Mouse (Mus musculus) ES-Bruce4 (cell line): ENCODE results near the gene Map2k6. TPM values are rescaled to one million over a fixed set of nuclear protein-coding genes. Genes with fewer than 3 reads are reported as not detected.
"Not testable (repeated sequence)": the region's sequence is repeated elsewhere in the genome, so short reads cannot be mapped to it uniquely, and the experiment has no call there.

Experiments used
- H3K27ac ChIP-seq: 2 replicates; pipeline ENCODE4 v1.5.1; 2012; ENCODE audit warnings: low read length, inconsistent platforms; ENCODE audit not compliant: insufficient read depth
- H3K27me3 ChIP-seq: 2 replicates; pipeline ENCODE4 v1.6.1; 2012; ENCODE audit warnings: mild to moderate bottlenecking, low read length, inconsistent platforms; ENCODE audit not compliant: control insufficient read depth, poor library complexity, insufficient read depth, severe bottlenecking
- H3K36me3 ChIP-seq: 2 replicates; pipeline ENCODE4 v1.6.1; 2012; ENCODE audit warnings: inconsistent platforms, mild to moderate bottlenecking, low read length, moderate library complexity; ENCODE audit not compliant: control insufficient read depth, poor library complexity, insufficient read depth, severe bottlenecking
- H3K4me1 ChIP-seq: one replicate; pipeline ENCODE4 v1.8.1; 2011; ENCODE audit warnings: low read length; ENCODE audit not compliant: control insufficient read depth, insufficient read depth
- H3K4me3 ChIP-seq: 2 replicates; pipeline ENCODE4 v1.5.1; 2011; ENCODE audit warnings: low read depth, mild to moderate bottlenecking, low read length
- H3K9ac ChIP-seq: 2 replicates; pipeline ENCODE4 v1.6.1; 2012; ENCODE audit warnings: low read depth, mild to moderate bottlenecking, inconsistent platforms; ENCODE audit not compliant: poor library complexity, severe bottlenecking
- H3K9me3 ChIP-seq: replicated peaks from 2 replicates; pipeline ENCODE4 v1.6.1; 2012; ENCODE audit warnings: mild to moderate bottlenecking, low read length, inconsistent platforms; ENCODE audit not compliant: control insufficient read depth, poor library complexity, insufficient read depth, severe bottlenecking
- CTCF ChIP-seq: IDR thresholded peaks from one replicate; pipeline ENCODE4 v1.8.1; 2011; ENCODE audit warnings: low read depth, low read length
- EP300 ChIP-seq: IDR thresholded peaks from 2 replicates; pipeline ENCODE4 v1.6.1; 2011; ENCODE audit warnings: low read depth, low read length; ENCODE audit not compliant: insufficient read depth
- POLR2A ChIP-seq: IDR thresholded peaks from one replicate; pipeline ENCODE4 v1.8.1; 2011; ENCODE audit warnings: low read length; ENCODE audit not compliant: insufficient read depth
- polyA plus RNA-seq: library from polyadenylated mRNA; stranded (reverse); fragments of >200 nt; gene quantifications from 2 replicates; pipeline ENCODE4 v1.2.4, GENCODE M21; 2011; ENCODE audit warnings: low read depth; ENCODE audit not compliant: missing spikeins, insufficient read depth, insufficient read length

Map2k6 gene
- 8.8 and 10.1 TPM in 2 replicates for polyA plus RNA-seq

GRCm38 (mm10) chr11:110398553-110399239 is at the start of gene Map2k6:
TSS of gene Map2k6 (plus strand) at chr11:110399122.
- H3K4me1 ChIP-seq, result peaks cover 5% of the 10 kb centered on the region
- no peak within 1 kb of the TSS for H3K9ac ChIP-seq
- peak; percentile 49 for TF ChIP-seq POLR2A
- TF ChIP-seq CTCF, result no peak
- TF ChIP-seq EP300, result no peak
- no peak within 1 kb of the TSS for H3K27ac ChIP-seq
- H3K9me3 ChIP-seq, result no peaks in the 10 kb centered on the region
- H3K36me3 ChIP-seq, result no peaks in the 10 kb centered on the region
- H3K4me3 ChIP-seq, result peak within 1 kb of the TSS; percentile 93
- H3K27me3 ChIP-seq, result no peaks in the 10 kb centered on the region

GRCm38 (mm10) chr11:110354261-110354660 is 44.7 kb upstream of the Map2k6 start:
- Histone ChIP-seq H3K4me1 (no peaks in the 10 kb centered on the region), H3K27ac (no peak overlapping the region), H3K9ac (0 out of 2 replicates have a peak overlapping the region, but pooled peaks have one; percentile 24), H3K36me3 (no peaks in the 10 kb centered on the region), H3K9me3 (no peaks in the 10 kb centered on the region), H3K27me3 (no peaks in the 10 kb centered on the region), H3K4me3 (no peak overlapping the region; the same call in 1 of the 2 replicates)
- no peak for TF ChIP-seq CTCF
- TF ChIP-seq POLR2A, result no peak
- no peak for TF ChIP-seq EP300

- H3K27me3 ChIP-seq, H3K36me3 ChIP-seq, H3K9me3 ChIP-seq, H3K4me1 ChIP-seq, H3K4me3 ChIP-seq, H3K27ac ChIP-seq, H3K9ac ChIP-seq: not testable (repeated sequence)
Measured at GRCm38 (mm10) chr11:110355131-110355530, 43.8 kb upstream of the Map2k6 start.

GRCm38 (mm10) chr11:110357756-110358551 is 41.0 kb upstream of the Map2k6 start:
- Histone ChIP-seq H3K9me3 (no peaks in the 10 kb centered on the region), H3K4me3 (no peak overlapping the region), H3K9ac (no peak overlapping the region), H3K27me3 (no peaks in the 10 kb centered on the region), H3K27ac (no peak overlapping the region), H3K4me1 (no peaks in the 10 kb centered on the region), H3K36me3 (no peaks in the 10 kb centered on the region)
- no peak for TF ChIP-seq POLR2A
- TF ChIP-seq EP300, result no peak
- TF ChIP-seq CTCF, result no peak

GRCm38 (mm10) chr11:110365016-110365415 is 33.9 kb upstream of the Map2k6 start:
- no peaks in the 10 kb centered on the region for H3K4me1 ChIP-seq
- no peak overlapping the region for H3K27ac ChIP-seq
- H3K27me3 ChIP-seq, result no peaks in the 10 kb centered on the region
- no peaks in the 10 kb centered on the region for H3K36me3 ChIP-seq
- TF ChIP-seq POLR2A (no peak), EP300 (no peak), CTCF (no peak)
- H3K9me3 ChIP-seq, result no peaks in the 10 kb centered on the region
- no peak overlapping the region for H3K4me3 ChIP-seq
- no peak overlapping the region for H3K9ac ChIP-seq

GRCm38 (mm10) chr11:110366902-110367301 is 32.0 kb upstream of the Map2k6 start:
- Histone ChIP-seq H3K27ac (no peak overlapping the region), H3K4me1 (no peaks in the 10 kb centered on the region), H3K27me3 (no peaks in the 10 kb centered on the region), H3K4me3 (no peak overlapping the region), H3K9ac (no peak overlapping the region), H3K9me3 (no peaks in the 10 kb centered on the region), H3K36me3 (no peaks in the 10 kb centered on the region)
- TF ChIP-seq CTCF (no peak), POLR2A (no peak), EP300 (no peak)
